Mouse (Mus musculus): Measurements from ENCODE around the gene Tmem37.

Tmem37 gene

GRCm38 (mm10) chr1:120030474-120030873 is 43.4 kb downstream of the Tmem37 start:
- Histone ChIP-seq H3K27me3 (ENCODE audit: insufficient read depth, low read length) (peaks cover 8% of the 10 kb centered on the region), H3K9me3 (ENCODE audit: low read length) (no peaks in the 10 kb centered on the region), H3K4me1 (replicated peaks; ENCODE audit: low read depth, low read length) (peaks cover 9% of the 10 kb centered on the region), H3K36me3 (ENCODE audit: insufficient read depth, low read length) (no peaks in the 10 kb centered on the region), H3K4me3 (replicated peaks; ENCODE audit: low read length) (no peak overlapping the region)
- TF ChIP-seq NANOG (IDR thresholded peaks at IDR 0.05; ENCODE audit: borderline replicate concordance, low read length): no peak
- TF ChIP-seq CTCF (conservative IDR thresholded peaks at IDR 0.05; ENCODE audit: low read length): no peak
- TF ChIP-seq POU5F1 (IDR thresholded peaks at IDR 0.05; ENCODE audit: borderline replicate concordance, low read length): no peak

GRCm38 (mm10) chr1:120027693-120028092 is 46.2 kb downstream of the Tmem37 start:
- no peak for TF ChIP-seq POU5F1 (IDR thresholded peaks at IDR 0.05; ENCODE audit: borderline replicate concordance, low read length)
- TF ChIP-seq NANOG (IDR thresholded peaks at IDR 0.05; ENCODE audit: borderline replicate concordance, low read length): no peak
- no peak for TF ChIP-seq CTCF (conservative IDR thresholded peaks at IDR 0.05; ENCODE audit: low read length)

GRCm38 (mm10) chr1:120025050-120025439 is 48.8 kb downstream of the Tmem37 start:
- Histone ChIP-seq H3K4me1 (replicated peaks; ENCODE audit: low read depth, low read length) (no peaks in the 10 kb centered on the region), H3K4me3 (replicated peaks; ENCODE audit: low read length) (no peak overlapping the region), H3K9me3 (ENCODE audit: low read length) (no peaks in the 10 kb centered on the region), H3K27me3 (ENCODE audit: insufficient read depth, low read length) (0 out of 2 replicates have a peak, but pooled peaks cover 2% of the 10 kb centered on the region), H3K36me3 (ENCODE audit: insufficient read depth, low read length) (no peaks in the 10 kb centered on the region)
- TF ChIP-seq POU5F1 (IDR thresholded peaks at IDR 0.05; ENCODE audit: borderline replicate concordance, low read length): no peak
- no peak for TF ChIP-seq NANOG (IDR thresholded peaks at IDR 0.05; ENCODE audit: borderline replicate concordance, low read length)
- TF ChIP-seq CTCF (conservative IDR thresholded peaks at IDR 0.05; ENCODE audit: low read length): no peak

More at GRCm38 (mm10) chr1:120027693-120028092, 46.2 kb downstream of the Tmem37 start:
- H3K27me3 ChIP-seq (ENCODE audit: insufficient read depth, low read length): peaks cover 8% of the 10 kb centered on the region
- H3K4me1 ChIP-seq (replicated peaks; ENCODE audit: low read depth, low read length): peaks cover 2% of the 10 kb centered on the region
- H3K9me3 ChIP-seq (ENCODE audit: low read length): no peaks in the 10 kb centered on the region
- no peak overlapping the region for H3K4me3 ChIP-seq (replicated peaks; ENCODE audit: low read length)
- H3K36me3 ChIP-seq (ENCODE audit: insufficient read depth, low read length): no peaks in the 10 kb centered on the region

GRCm38 (mm10) chr1:120024331-120025049 is 49.4 kb downstream of the Tmem37 start:
- Histone ChIP-seq H3K36me3 (ENCODE audit: insufficient read depth, low read length) (no peaks in the 10 kb centered on the region), H3K4me1 (replicated peaks; ENCODE audit: low read depth, low read length) (no peaks in the 10 kb centered on the region), H3K27me3 (ENCODE audit: insufficient read depth, low read length) (0 out of 2 replicates have a peak, but pooled peaks cover 2% of the 10 kb centered on the region), H3K4me3 (replicated peaks; ENCODE audit: low read length) (no peak overlapping the region), H3K9me3 (ENCODE audit: low read length) (no peaks in the 10 kb centered on the region)
- TF ChIP-seq CTCF (conservative IDR thresholded peaks at IDR 0.05; ENCODE audit: low read length) (no peak), NANOG (IDR thresholded peaks at IDR 0.05; ENCODE audit: borderline replicate concordance, low read length) (no peak), POU5F1 (IDR thresholded peaks at IDR 0.05; ENCODE audit: borderline replicate concordance, low read length) (no peak)

- no peak for TF ChIP-seq CTCF (conservative IDR thresholded peaks at IDR 0.05; ENCODE audit: low read length)
- TF ChIP-seq POU5F1 (IDR thresholded peaks at IDR 0.05; ENCODE audit: borderline replicate concordance, low read length): no peak
- no peak for TF ChIP-seq NANOG (IDR thresholded peaks at IDR 0.05; ENCODE audit: borderline replicate concordance, low read length)
- Histone ChIP-seq H3K27me3 (ENCODE audit: insufficient read depth, low read length) (0 out of 2 replicates have a peak, but pooled peaks cover 2% of the 10 kb centered on the region), H3K4me3 (replicated peaks; ENCODE audit: low read length) (no peak overlapping the region), H3K9me3 (ENCODE audit: low read length) (no peaks in the 10 kb centered on the region), H3K4me1 (replicated peaks; ENCODE audit: low read depth, low read length) (no peaks in the 10 kb centered on the region), H3K36me3 (ENCODE audit: insufficient read depth, low read length) (no peaks in the 10 kb centered on the region)
Observed at GRCm38 (mm10) chr1:120021951-120022350, 51.9 kb downstream of the Tmem37 start.

- peaks cover 2% of the 10 kb centered on the region; the same call in 1 of the 2 replicates for H3K27me3 ChIP-seq (ENCODE audit: insufficient read depth, low read length)
- no peak overlapping the region for H3K4me3 ChIP-seq (replicated peaks; ENCODE audit: low read length)
- no peaks in the 10 kb centered on the region for H3K4me1 ChIP-seq (replicated peaks; ENCODE audit: low read depth, low read length)
- H3K9me3 ChIP-seq (ENCODE audit: low read length): no peaks in the 10 kb centered on the region
- no peak for TF ChIP-seq NANOG (IDR thresholded peaks at IDR 0.05; ENCODE audit: borderline replicate concordance, low read length)
- no peak for TF ChIP-seq CTCF (conservative IDR thresholded peaks at IDR 0.05; ENCODE audit: low read length)
- TF ChIP-seq POU5F1 (IDR thresholded peaks at IDR 0.05; ENCODE audit: borderline replicate concordance, low read length): no peak
- H3K36me3 ChIP-seq (ENCODE audit: insufficient read depth, low read length): no peaks in the 10 kb centered on the region
Observed at GRCm38 (mm10) chr1:120020322-120020897, 53.5 kb downstream of the Tmem37 start.

- H3K27me3 ChIP-seq (ENCODE audit: insufficient read depth, low read length): peaks cover 2% of the 10 kb centered on the region; the same call in 1 of the 2 replicates
- no peaks in the 10 kb centered on the region for H3K4me1 ChIP-seq (replicated peaks; ENCODE audit: low read depth, low read length)
- no peak overlapping the region for H3K4me3 ChIP-seq (replicated peaks; ENCODE audit: low read length)
- no peaks in the 10 kb centered on the region for H3K36me3 ChIP-seq (ENCODE audit: insufficient read depth, low read length)
- TF ChIP-seq CTCF (conservative IDR thresholded peaks at IDR 0.05; ENCODE audit: low read length): no peak
- no peak for TF ChIP-seq NANOG (IDR thresholded peaks at IDR 0.05; ENCODE audit: borderline replicate concordance, low read length)
- no peak for TF ChIP-seq POU5F1 (IDR thresholded peaks at IDR 0.05; ENCODE audit: borderline replicate concordance, low read length)
- H3K9me3 ChIP-seq (ENCODE audit: low read length): no peaks in the 10 kb centered on the region
Observed at GRCm38 (mm10) chr1:120019428-120019827, 54.4 kb downstream of the Tmem37 start.

GRCm38 (mm10) chr1:120018900-120019299 is 55.0 kb downstream of the Tmem37 start:
- no peak for TF ChIP-seq CTCF (conservative IDR thresholded peaks at IDR 0.05; ENCODE audit: low read length)
- TF ChIP-seq NANOG (IDR thresholded peaks at IDR 0.05; ENCODE audit: borderline replicate concordance, low read length): no peak
- no peak for TF ChIP-seq POU5F1 (IDR thresholded peaks at IDR 0.05; ENCODE audit: borderline replicate concordance, low read length)
- Histone ChIP-seq H3K9me3 (ENCODE audit: low read length) (no peaks in the 10 kb centered on the region), H3K36me3 (ENCODE audit: insufficient read depth, low read length) (no peaks in the 10 kb centered on the region), H3K4me1 (replicated peaks; ENCODE audit: low read depth, low read length) (no peaks in the 10 kb centered on the region), H3K4me3 (replicated peaks; ENCODE audit: low read length) (no peak overlapping the region), H3K27me3 (ENCODE audit: insufficient read depth, low read length) (peaks cover 2% of the 10 kb centered on the region; the same call in 1 of the 2 replicates)

All from E14TG2a.4 (cell line).